Mouse (Mus musculus): ENCODE measurements around the gene Olfr812.
"Not testable (repeated sequence)": the region's sequence is repeated elsewhere in the genome, so short reads cannot be mapped to it uniquely, and the experiment has no call there.

Gene Olfr812

GRCm38 (mm10) chr10:129845994-129846393 lies at the start of gene Olfr812:
TSS of gene Olfr812 (minus strand) at chr10:129846094.
- no peak for DNase-seq

- DNase-seq, result peak; percentile 73
These were observed 40.0 kb upstream of the Olfr812 start for GRCm38 (mm10) chr10:129885934-129886333.

- peak; percentile 77 for DNase-seq
These were observed 39.6 kb upstream of the Olfr812 start for GRCm38 (mm10) chr10:129885496-129885895.

GRCm38 (mm10) chr10:129879751-129880150 lies 33.9 kb upstream of the Olfr812 start, which contains the start of gene Olfr814:
TSS of gene Olfr814 (minus strand) at chr10:129879851.
- not testable (repeated sequence) for DNase-seq

GRCm38 (mm10) chr10:129855067-129855466 lies 9.2 kb upstream of the Olfr812 start, which contains the start of gene Olfr813:
TSS of gene Olfr813 (plus strand) at chr10:129855367.
- DNase-seq, result no peak

GRCm38 (mm10) chr10:129847343-129847742 lies 1.4 kb upstream of the Olfr812 start:
- DNase-seq, result no peak

- DNase-seq, result no peak
These were observed 41.6 kb downstream of the Olfr812 start, which contains the start of gene Olfr811 for GRCm38 (mm10) chr10:129804296-129804695. TSS of gene Olfr811 (minus strand) at chr10:129804396.

- no peak for DNase-seq
These were observed 51.1 kb downstream of the Olfr812 start, which contains the start of gene Olfr810 for GRCm38 (mm10) chr10:129794817-129795216. TSS of gene Olfr810 (minus strand) at chr10:129794917.
